Mouse (Mus musculus) heart, adult 2 months (tissue): Measurements from ENCODE around the gene Fyn.

Experiments used
- EP300 ChIP-seq: fragments of 200-500 bp; IDR thresholded peaks from 2 replicates; pipeline ENCODE4 v1.6.1; 2011; ENCODE audit warnings: low read depth, low read length, control low read depth; ENCODE audit not compliant: insufficient read depth
- POLR2A ChIP-seq: fragments of 200-500 bp; IDR thresholded peaks from 2 replicates; pipeline ENCODE4 v1.6.1; 2011; ENCODE audit warnings: mild to moderate bottlenecking, low read depth, low read length, control low read depth; ENCODE audit not compliant: insufficient read depth

- TF ChIP-seq EP300 (no peak), POLR2A (no peak)
These were observed 21.9 kb downstream of the Fyn start for GRCm38 (mm10) chr10:39390541-39390940.
